Mouse (Mus musculus) liver, postnatal 0 days (tissue): Measurements from ENCODE around the gene 4930402H24Rik. TPM values are rescaled to one million over a fixed set of nuclear protein-coding genes. Genes with fewer than 3 reads are reported as not detected.

Experiments
- ATAC-seq: fragments of 200-750 bp; cut with Nextera tagmentation; 2 replicates; pipeline ENCODE4 v1.8.0; 2017; ENCODE audit warnings: mild to moderate bottlenecking, moderate library complexity
- DNase-seq: peaks from one replicate; pipeline ENCODE4 v3.0.0-alpha.2; 2016
- H3K27ac ChIP-seq: fragments of 300-500 bp; sonication (generic); 2 replicates; pipeline ENCODE4 v1.5.1; 2014; ENCODE audit warnings: antibody characterized with exemption, moderate library complexity, mild to moderate bottlenecking, low read depth
- H3K27me3 ChIP-seq: fragments of 300-500 bp; sonication (generic); 2 replicates; pipeline ENCODE4 v1.6.1; 2014; ENCODE audit warnings: low read length, control low read depth, mixed read lengths; ENCODE audit not compliant: insufficient read depth
- H3K36me3 ChIP-seq: fragments of 300-500 bp; sonication (generic); replicated peaks from 2 replicates; pipeline ENCODE4 v1.6.1; 2014; ENCODE audit warnings: mild to moderate bottlenecking, control low read depth, low read length, moderate library complexity, mixed read lengths; ENCODE audit not compliant: insufficient read depth
- H3K4me1 ChIP-seq: fragments of 300-500 bp; sonication (generic); 2 replicates; pipeline ENCODE4 v1.6.1; 2014; ENCODE audit warnings: antibody characterized with exemption, mild to moderate bottlenecking, control low read depth; ENCODE audit not compliant: insufficient read depth
- H3K4me2 ChIP-seq: fragments of 300-500 bp; sonication (generic); 2 replicates; pipeline ENCODE4 v1.6.1; 2014; ENCODE audit warnings: low read depth, mild to moderate bottlenecking, low read length, moderate library complexity, mixed read lengths
- H3K4me3 ChIP-seq: fragments of 300-500 bp; sonication (generic); 2 replicates; pipeline ENCODE4 v1.5.1; 2014; ENCODE audit warnings: low read depth, low read length
- H3K9ac ChIP-seq: fragments of 300-500 bp; sonication (generic); replicated peaks from 2 replicates; pipeline ENCODE4 v1.6.1; 2014; ENCODE audit warnings: mild to moderate bottlenecking, moderate library complexity
- H3K9me3 ChIP-seq: fragments of 300-500 bp; sonication (generic); 2 replicates; pipeline ENCODE4 v1.6.1; 2016; ENCODE audit warnings: mild to moderate bottlenecking, control low read depth, low read length, mixed read lengths
- CTCF ChIP-seq: sonication (generic); IDR thresholded peaks from 2 replicates; pipeline ENCODE4 v1.5.1; 2016; ENCODE audit warnings: antibody characterized with exemption, low read depth
- EP300 ChIP-seq: IDR thresholded peaks from 2 replicates; pipeline ENCODE4 v1.6.1; 2016; ENCODE audit warnings: antibody characterized with exemption, low read depth, mild to moderate bottlenecking
- WGBS: fragments of 180-500 bp; shearing (Covaris S2); extraction: QIAGEN DNeasy Blood & Tissue Kit; methylation state at CpG from one replicate; pipeline ENCODE4 v1.1.7; 2014; ENCODE audit not compliant: insufficient replicate concordance; 5-methylcytosine and 5-hydroxymethylcytosine counted together
- polyA plus RNA-seq: library from polyadenylated mRNA; unstranded; fragments of >200 nt; fragmentation: Nextera tagmentation; extraction: Ambion mirVana; gene quantifications from 2 replicates; pipeline ENCODE4 v1.2.1, GENCODE M21; 2015

4930402H24Rik gene
- polyA plus RNA-seq, 1 experiment from 2014 or later: 8.9 TPM

- H3K36me3 ChIP-seq: peaks cover 8% of the 10 kb centered on the region
- no peaks in the 10 kb centered on the region for H3K9me3 ChIP-seq
- H3K4me1 ChIP-seq: no peaks in the 10 kb centered on the region
- no peaks in the 10 kb centered on the region for H3K27me3 ChIP-seq
- DNase-seq (no peak), ATAC-seq (no peak)
- no peak overlapping the region for H3K4me3 ChIP-seq
- WGBS: 90% methylated on average over 8 of the region's 8 CpGs
- H3K27ac ChIP-seq: no peak overlapping the region
- H3K4me2 ChIP-seq: no peak overlapping the region
- no peak overlapping the region for H3K9ac ChIP-seq
- TF ChIP-seq CTCF: no peak
- no peak for TF ChIP-seq EP300
Measured at GRCm38 (mm10) chr2:130795731-130796130, 110.5 kb downstream of the 4930402H24Rik start.

GRCm38 (mm10) chr2:130791722-130792121, 114.5 kb downstream of the 4930402H24Rik start:
- WGBS: 93% methylated on average over 7 of the region's 7 CpGs
- no peaks in the 10 kb centered on the region for H3K9me3 ChIP-seq
- peaks cover 19% of the 10 kb centered on the region for H3K36me3 ChIP-seq
- no peak for TF ChIP-seq EP300
- no peak for TF ChIP-seq CTCF
- DNase-seq (no peak), ATAC-seq (no peak)
- H3K27ac ChIP-seq: no peak overlapping the region
- H3K4me1 ChIP-seq: no peaks in the 10 kb centered on the region
- H3K9ac ChIP-seq: no peak overlapping the region
- H3K27me3 ChIP-seq: no peaks in the 10 kb centered on the region
- no peak overlapping the region for H3K4me2 ChIP-seq
- H3K4me3 ChIP-seq: no peak overlapping the region

GRCm38 (mm10) chr2:130789642-130790041, 116.6 kb downstream of the 4930402H24Rik start:
- Histone ChIP-seq H3K4me1 (no peaks in the 10 kb centered on the region), H3K27me3 (no peaks in the 10 kb centered on the region), H3K4me3 (no peak overlapping the region), H3K36me3 (peaks cover 22% of the 10 kb centered on the region), H3K4me2 (no peak overlapping the region), H3K9ac (no peak overlapping the region), H3K9me3 (no peaks in the 10 kb centered on the region), H3K27ac (no peak overlapping the region)
- no peak for ATAC-seq
- no peak for TF ChIP-seq CTCF
- TF ChIP-seq EP300: no peak
- no peak for DNase-seq
- WGBS: 86% methylated on average over 6 of the region's 6 CpGs

GRCm38 (mm10) chr2:130789039-130789438, 117.2 kb downstream of the 4930402H24Rik start:
- Histone ChIP-seq H3K9ac (no peak overlapping the region), H3K36me3 (peaks cover 25% of the 10 kb centered on the region), H3K27ac (no peak overlapping the region), H3K4me2 (no peak overlapping the region), H3K4me1 (no peaks in the 10 kb centered on the region), H3K27me3 (no peaks in the 10 kb centered on the region), H3K4me3 (no peak overlapping the region), H3K9me3 (no peaks in the 10 kb centered on the region)
- TF ChIP-seq EP300: no peak
- no peak for TF ChIP-seq CTCF
- DNase-seq (no peak), ATAC-seq (no peak)
- WGBS: 75% methylated on average over 8 of the region's 8 CpGs

- Histone ChIP-seq H3K36me3 (peaks cover 28% of the 10 kb centered on the region), H3K4me1 (no peaks in the 10 kb centered on the region), H3K4me2 (no peak overlapping the region), H3K27ac (no peak overlapping the region), H3K9me3 (no peaks in the 10 kb centered on the region), H3K9ac (no peak overlapping the region), H3K27me3 (no peaks in the 10 kb centered on the region), H3K4me3 (no peak overlapping the region)
- ATAC-seq: no peak
- DNase-seq: no peak
- TF ChIP-seq EP300: no peak
- no peak for TF ChIP-seq CTCF
- WGBS: 33% methylated on average over 3 of the region's 3 CpGs
Measured at GRCm38 (mm10) chr2:130784939-130785338, 121.3 kb downstream of the 4930402H24Rik start.

GRCm38 (mm10) chr2:130780615-130781303, 125.4 kb downstream of the 4930402H24Rik start:
- Histone ChIP-seq H3K27ac (no peak overlapping the region), H3K4me3 (no peak overlapping the region), H3K9ac (no peak overlapping the region), H3K27me3 (no peaks in the 10 kb centered on the region), H3K36me3 (peaks cover 25% of the 10 kb centered on the region), H3K9me3 (no peaks in the 10 kb centered on the region), H3K4me1 (no peaks in the 10 kb centered on the region), H3K4me2 (no peak overlapping the region)
- 67% methylated on average over 2 of the region's 2 CpGs for WGBS
- ATAC-seq: no peak
- no peak for TF ChIP-seq CTCF
- TF ChIP-seq EP300: no peak
- DNase-seq: no peak
